In the genomic region with DNA sequence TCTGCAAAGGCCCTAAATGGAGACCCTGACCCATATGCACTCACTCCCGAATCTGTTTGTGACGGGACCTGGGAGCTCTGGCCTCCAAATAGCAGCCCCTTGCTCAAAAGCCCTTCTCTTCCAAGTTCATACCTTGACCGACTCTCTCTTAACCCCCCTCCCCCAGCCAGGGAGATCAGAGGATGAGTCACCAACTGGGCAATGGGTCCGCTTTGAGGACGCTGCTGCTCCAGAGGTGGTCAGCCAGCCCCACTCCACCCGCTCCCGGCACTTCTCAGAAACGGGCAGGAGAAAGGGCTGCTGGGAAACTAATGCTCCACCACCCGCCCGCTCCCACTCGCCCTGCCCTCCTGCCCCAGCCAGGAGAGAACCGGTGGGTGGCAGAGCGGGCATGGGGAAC, we compare ENCODE assay signal across 30 mouse cellular contexts. TPM values are rescaled to one million over a fixed set of nuclear protein-coding genes. Genes with fewer than 3 reads are reported as not detected.
DNase-seq lines count a peak whose midpoint lies in the region; ATAC-seq and TF ChIP-seq lines count a peak whose summit lies in the region.
"Had no signal": no experiment of that assay in that cellular context is flagged by ENCODE, and none has a peak within 500 bp of the region (broad histone marks: within the 10 kb centered on the region; RNA-seq: fewer than 3 reads in every experiment).

No protein-coding gene starts in this region.

- peaks cover 3% of the 10 kb centered on the region; the same call in 1 of the 2 replicates for H3K4me1 ChIP-seq in lung, embryonic 14.5 days (ENCODE audit: insufficient read depth)
- H3K4me1 ChIP-seq in embryonic facial prominence, embryonic 10.5 days: peaks cover 50% of the 10 kb centered on the region
- peaks cover 17% of the 10 kb centered on the region for H3K4me1 ChIP-seq in intestine, embryonic 15.5 days (replicated peaks)
- H3K4me1 ChIP-seq: liver, embryonic 13.5 days had no signal

- H3K27ac ChIP-seq in lung, embryonic 14.5 days (ENCODE audit: low read depth): peak overlapping the region; percentile 68; the same call in 1 of the 2 replicates
- no peak overlapping the region for H3K27ac ChIP-seq in embryonic facial prominence, embryonic 10.5 days (replicated peaks)
- H3K27ac ChIP-seq in intestine, embryonic 15.5 days: peak overlapping the region; percentile 72
- H3K27ac ChIP-seq: forebrain, embryonic 10.5 days; hindbrain, embryonic 15.5 days; layer of hippocampus, adult 2 months; liver, embryonic 13.5 days; macrophage; midbrain, embryonic 12.5 days had no signal

- H3K27me3 ChIP-seq in lung, embryonic 14.5 days (ENCODE audit: insufficient read depth, low read length): peaks cover 74% of the 10 kb centered on the region
- H3K27me3 ChIP-seq in embryonic facial prominence, embryonic 10.5 days (replicated peaks; ENCODE audit: low read depth, poor library complexity, severe bottlenecking): peaks cover 100% of the 10 kb centered on the region
- H3K27me3 ChIP-seq in intestine, embryonic 15.5 days (replicated peaks): peaks cover 78% of the 10 kb centered on the region

- no peak for DNase-seq in lung, embryonic 14.5 days
- no peak for DNase-seq in lung, postnatal 36 days
- DNase-seq in embryonic facial prominence, embryonic 10.5 days (ENCODE audit: low spot score): peak; percentile 40
- peak; percentile 61 for DNase-seq in lung, postnatal 10 days
- DNase-seq in left cerebral cortex, adult 9 months (ENCODE audit: low spot score in 2 of 2): no peak
- DNase-seq in urinary bladder, postnatal 10 days (ENCODE audit: low spot score): no peak
- DNase-seq: adrenal gland, postnatal 14 days; cerebellum, adult 11-12 months; cerebellum, postnatal 25 days; embryo, embryonic 11 days; forebrain, postnatal 0 days; heart, postnatal 14 days; kidney, adult 2 months; kidney, postnatal 10 days; layer of hippocampus, postnatal 36 days; left cerebral cortex, postnatal 4 days; liver, embryonic 13.5 days; right cerebral cortex, postnatal 25 days; thymus, postnatal 25 days had no signal

- peak overlapping the region; percentile 69 for H3K4me2 ChIP-seq in lung, embryonic 14.5 days
- peak overlapping the region; percentile 65 for H3K4me2 ChIP-seq in intestine, embryonic 15.5 days (replicated peaks)
- H3K4me2 ChIP-seq: heart, embryonic 12.5 days; hindbrain, embryonic 15.5 days; liver, embryonic 13.5 days; midbrain, embryonic 12.5 days had no signal

- no peaks in the 10 kb centered on the region for H3K9me3 ChIP-seq in lung, embryonic 14.5 days (ENCODE audit: low read depth, low read length)
- no peaks in the 10 kb centered on the region for H3K9me3 ChIP-seq in embryonic facial prominence, embryonic 10.5 days
- no peaks in the 10 kb centered on the region for H3K9me3 ChIP-seq in intestine, embryonic 15.5 days
- H3K9me3 ChIP-seq: heart, embryonic 12.5 days; hindbrain, embryonic 15.5 days; liver, embryonic 13.5 days; midbrain, embryonic 12.5 days had no signal

- no peak for TF ChIP-seq CTCF in lung, embryonic 14.5 days (IDR thresholded peaks at IDR 0.05; ENCODE audit: low read depth)

- ATAC-seq in lung, embryonic 14.5 days (ENCODE audit: insufficient read depth): no peak
- no peak for ATAC-seq in intestine, embryonic 15.5 days
- ATAC-seq in cerebellum, adult (ENCODE audit: insufficient number of reproducible peaks, low FRiP score, low TSS enrichment): no peak
- ATAC-seq: activated CD4-positive, CD25-positive, alpha-beta regulatory T cell, adult 4 months; forebrain, postnatal 0 days; Patski had no signal

- peak overlapping the region; percentile 29 for H3K4me3 ChIP-seq in lung, embryonic 14.5 days (ENCODE audit: low read depth, low read length)
- no peak overlapping the region for H3K4me3 ChIP-seq in embryonic facial prominence, embryonic 10.5 days
- H3K4me3 ChIP-seq in intestine, embryonic 15.5 days (replicated peaks): peak overlapping the region; percentile 7
- H3K4me3 ChIP-seq: forebrain, embryonic 10.5 days; heart, embryonic 12.5 days; hindbrain, embryonic 15.5 days; layer of hippocampus, adult 2 months; liver, embryonic 13.5 days; midbrain, embryonic 12.5 days had no signal

- WGBS in lung, embryonic 14.5 days: 32% methylated on average over 13 of the region's 13 CpGs
- 1% methylated on average over 13 of the region's 13 CpGs for WGBS in embryonic facial prominence, embryonic 10.5 days
- WGBS in intestine, embryonic 15.5 days: 17% methylated on average over 13 of the region's 13 CpGs

- peak overlapping the region; percentile 28; the same call in 1 of the 2 replicates for H3K9ac ChIP-seq in lung, embryonic 14.5 days
- H3K9ac ChIP-seq in intestine, embryonic 15.5 days: peak overlapping the region; percentile 58; the same call in 1 of the 2 replicates
- H3K9ac ChIP-seq: forebrain, postnatal 0 days; heart, embryonic 12.5 days; hindbrain, embryonic 15.5 days; liver, embryonic 13.5 days; midbrain, embryonic 12.5 days had no signal

- peaks cover 24% of the 10 kb centered on the region for H3K36me3 ChIP-seq in lung, embryonic 14.5 days (ENCODE audit: insufficient read depth)
- H3K36me3 ChIP-seq in embryonic facial prominence, embryonic 10.5 days (replicated peaks): no peaks in the 10 kb centered on the region
- no peaks in the 10 kb centered on the region for H3K36me3 ChIP-seq in intestine, embryonic 15.5 days
- H3K36me3 ChIP-seq: forebrain, embryonic 10.5 days; heart, embryonic 12.5 days; hindbrain, embryonic 15.5 days; liver, embryonic 13.5 days; midbrain, embryonic 12.5 days had no signal

RNA-seq across cellular contexts. Expression of gene Foxf1, which starts 8.2 kb away (rescaled TPM):
- 167 and 180 TPM in 2 replicates for polyA plus RNA-seq in lung, embryonic 14.5 days (2014; fragmentation: Nextera tagmentation; extraction: Ambion mirVana)
- polyA plus RNA-seq in embryonic facial prominence, embryonic 10.5 days (2016; fragmentation: Nextera tagmentation; extraction: Ambion mirVana): 28.8 and 30.1 TPM in 2 replicates
- polyA plus RNA-seq in intestine, embryonic 15.5 days (2015; fragmentation: Nextera tagmentation; extraction: Ambion mirVana): 105 and 126 TPM in 2 replicates
- polyA plus RNA-seq: activated CD4-positive, CD25-positive, alpha-beta regulatory T cell, adult 4 months had no signal

RNA-seq across cellular contexts. Expression of gene Mthfsd, which starts 32.3 kb away (rescaled TPM):
- polyA plus RNA-seq in lung, embryonic 14.5 days (2014; fragmentation: Nextera tagmentation; extraction: Ambion mirVana): 57.6 and 63.1 TPM in 2 replicates
- 68.2 and 72.3 TPM in 2 replicates for polyA plus RNA-seq in embryonic facial prominence, embryonic 10.5 days (2016; fragmentation: Nextera tagmentation; extraction: Ambion mirVana)
- 50.6 and 52.3 TPM in 2 replicates for polyA plus RNA-seq in intestine, embryonic 15.5 days (2015; fragmentation: Nextera tagmentation; extraction: Ambion mirVana)

RNA-seq across cellular contexts. Expression of gene Foxc2, which starts 40.0 kb away (rescaled TPM):
- 1.1 and 1.9 TPM in 2 replicates for polyA plus RNA-seq in lung, embryonic 14.5 days (2014; fragmentation: Nextera tagmentation; extraction: Ambion mirVana)
- polyA plus RNA-seq in embryonic facial prominence, embryonic 10.5 days (2016; fragmentation: Nextera tagmentation; extraction: Ambion mirVana): 11.7 and 15.2 TPM in 2 replicates
- 0.69 and 0.80 TPM in 2 replicates for polyA plus RNA-seq in intestine, embryonic 15.5 days (2015; fragmentation: Nextera tagmentation; extraction: Ambion mirVana)
- polyA plus RNA-seq: activated CD4-positive, CD25-positive, alpha-beta regulatory T cell, adult 4 months; macrophage had no signal

RNA-seq across cellular contexts. Expression of gene Foxl1, which starts 51.8 kb away (rescaled TPM):
- 6.8 and 7.9 TPM in 2 replicates for polyA plus RNA-seq in lung, embryonic 14.5 days (2014; fragmentation: Nextera tagmentation; extraction: Ambion mirVana)
- 2.8 and 4.6 TPM in 2 replicates for polyA plus RNA-seq in embryonic facial prominence, embryonic 10.5 days (2016; fragmentation: Nextera tagmentation; extraction: Ambion mirVana)
- 9.0 and 9.3 TPM in 2 replicates for polyA plus RNA-seq in intestine, embryonic 15.5 days (2015; fragmentation: Nextera tagmentation; extraction: Ambion mirVana)
- polyA plus RNA-seq: activated CD4-positive, CD25-positive, alpha-beta regulatory T cell, adult 4 months; forebrain, postnatal 0 days; macrophage; neural tube, embryonic 14.5 days had no signal

Comparison
In these comparisons a context has a peak if more than half of its experiments do, and no peak if none do; other contexts are left out.
1. DNase-seq: peak in embryonic facial prominence, embryonic 10.5 days (single experiment) and lung, postnatal 10 days (single experiment); none in lung, embryonic 14.5 days (single experiment), lung, postnatal 36 days (single experiment), left cerebral cortex, adult 9 months (0 of 2) and urinary bladder, postnatal 10 days (single experiment).